Mouse (Mus musculus) spleen, embryonic (tissue): Measurements from ENCODE around the gene Fancg.

Source experiments
- CTCF ChIA-PET: fragments of 350-600 bp; sonication (Branson Sonifier 250); formaldehyde crosslinking; loops from one replicate; lab custom pipeline; 2022; lab: Charles Lee

Fancg gene

GRCm38 (mm10) chr4:43010161-43011038 lies at the start of gene Fancg:
Fancg (minus strand) TSS chr4:43010506.
- CTCF ChIA-PET, result interaction anchor here (0.7 to 1.1 kb wide), 2 partner anchors 15 to 1935 kb away, joined by 3 to 5 read pairs; partner anchors contain the start of gene Pigo

- CTCF ChIA-PET, result interaction anchor here (0.5 to 0.7 kb wide), 2 partner anchors 33 to 98 kb away, joined by 3 to 7 read pairs; no protein-coding TSS in a partner anchor
Observed at GRCm38 (mm10) chr4:43059697-43060096, 49.4 kb upstream of the Fancg start.

GRCm38 (mm10) chr4:43058753-43059654 lies 48.7 kb upstream of the Fancg start, which contains the start of gene Unc13b:
Unc13b (plus strand) TSS chr4:43058953.
- CTCF ChIA-PET, result interaction anchor here (0.7 kb wide), 1 partner anchor 97 kb away, joined by 3 read pairs; no protein-coding TSS in a partner anchor

GRCm38 (mm10) chr4:43058392-43058752 lies 48.1 kb upstream of the Fancg start:
- CTCF ChIA-PET, result no interaction called here

- CTCF ChIA-PET, result no interaction called here
Observed at GRCm38 (mm10) chr4:43057654-43058053, 47.3 kb upstream of the Fancg start.

- CTCF ChIA-PET, result no interaction called here
Observed at GRCm38 (mm10) chr4:43052627-43053026, 42.3 kb upstream of the Fancg start.

GRCm38 (mm10) chr4:43047231-43047630 lies 36.9 kb upstream of the Fancg start:
- CTCF ChIA-PET, result interaction anchor here (0.6 to 1.0 kb wide), 4 partner anchors 9 to 392 kb away, joined by 3 to 5 read pairs (median 3); no protein-coding TSS in a partner anchor

GRCm38 (mm10) chr4:43046607-43047006 lies 36.3 kb upstream of the Fancg start:
- CTCF ChIA-PET, result interaction anchor here (0.7 to 1.0 kb wide), 2 partner anchors 10 to 200 kb away, joined by 3 read pairs; no protein-coding TSS in a partner anchor

- CTCF ChIA-PET, result no interaction called here
Observed at GRCm38 (mm10) chr4:43045659-43046302, 35.5 kb upstream of the Fancg start, which contains the start of gene Fam214b. Fam214b (minus strand) TSS chr4:43046220.

GRCm38 (mm10) chr4:43045285-43045658 lies 35.0 kb upstream of the Fancg start:
- CTCF ChIA-PET, result no interaction called here

GRCm38 (mm10) chr4:43044673-43045072 lies 34.4 kb upstream of the Fancg start:
- CTCF ChIA-PET, result no interaction called here

GRCm38 (mm10) chr4:43043644-43044357 lies 33.5 kb upstream of the Fancg start:
- CTCF ChIA-PET, result no interaction called here

- CTCF ChIA-PET, result interaction anchor here (0.6 to 1.6 kb wide), 4 partner anchors 9 to 1654 kb away, joined by 3 to 8 read pairs (median 4); partner anchors contain the start of gene Stoml2
Observed at GRCm38 (mm10) chr4:43040881-43041547, 30.7 kb upstream of the Fancg start.

- CTCF ChIA-PET, result interaction anchor here (0.6 to 1.6 kb wide), 3 partner anchors 9 to 203 kb away, joined by 3 to 8 read pairs (median 7); partner anchors contain the start of gene Stoml2
Observed at GRCm38 (mm10) chr4:43040114-43040572, 29.8 kb upstream of the Fancg start.

GRCm38 (mm10) chr4:43039609-43040008 lies 29.3 kb upstream of the Fancg start:
- CTCF ChIA-PET, result interaction anchor here (1.6 kb wide), 1 partner anchor 8 kb away, joined by 8 read pairs; the partner anchor contains the start of gene Stoml2

GRCm38 (mm10) chr4:43038567-43039495 lies 28.5 kb upstream of the Fancg start:
- CTCF ChIA-PET, result no interaction called here

- CTCF ChIA-PET, result no interaction called here
Observed at GRCm38 (mm10) chr4:43037860-43038566, 27.7 kb upstream of the Fancg start.

GRCm38 (mm10) chr4:43036356-43036755 lies 26.1 kb upstream of the Fancg start:
- CTCF ChIA-PET, result no interaction called here
